Mouse (Mus musculus) ovary, adult 18-20 months (tissue): ENCODE data around the gene Zfp1.

ENCODE experiments used
- DNase-seq: peaks from one replicate; pipeline ENCODE4 v3.0.0; 2022; ENCODE audit warnings: low spot score, mixed read lengths

Gene Zfp1

DNA sequence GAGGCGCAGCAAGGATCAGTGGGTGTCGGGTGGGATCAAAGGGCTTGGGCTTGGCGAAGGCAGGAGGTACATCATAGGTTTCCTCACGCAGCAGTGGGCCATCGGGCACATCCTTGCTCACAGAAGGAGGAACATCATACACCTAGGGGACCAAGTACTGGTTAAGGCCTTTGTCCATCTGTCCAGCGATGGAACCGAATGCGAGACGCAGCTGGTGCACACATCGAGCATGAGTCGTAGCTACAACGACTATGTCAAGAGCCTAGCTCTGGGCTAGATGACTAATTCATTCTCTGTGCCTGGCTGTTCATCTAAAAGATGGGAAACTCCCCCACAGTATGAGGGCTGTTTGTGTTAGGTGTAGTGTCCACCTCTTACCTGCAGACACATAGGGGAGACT is 71.1 kb downstream of the Zfp1 start:
- DNase-seq = no peak

DNA sequence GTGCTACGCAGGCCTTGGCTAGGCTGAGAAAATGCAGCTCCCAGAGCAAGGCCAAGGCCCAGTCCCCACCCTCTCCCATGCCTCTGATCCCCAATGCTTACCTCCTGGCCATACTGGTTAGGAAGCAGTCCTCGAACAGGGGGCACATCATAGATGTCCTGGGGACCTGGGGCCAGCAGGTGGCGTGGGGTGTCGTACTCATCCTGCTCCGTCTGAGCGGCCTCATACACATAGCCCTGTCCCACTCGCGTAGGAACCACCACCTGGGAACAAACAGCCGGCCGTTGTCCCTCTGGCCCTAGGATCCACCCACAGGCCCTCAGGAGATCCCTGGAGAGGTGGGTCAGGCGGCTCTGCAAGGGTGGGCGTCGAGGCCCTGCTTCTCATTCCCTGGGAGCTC is 72.3 kb downstream of the Zfp1 start:
- no peak for DNase-seq

DNA sequence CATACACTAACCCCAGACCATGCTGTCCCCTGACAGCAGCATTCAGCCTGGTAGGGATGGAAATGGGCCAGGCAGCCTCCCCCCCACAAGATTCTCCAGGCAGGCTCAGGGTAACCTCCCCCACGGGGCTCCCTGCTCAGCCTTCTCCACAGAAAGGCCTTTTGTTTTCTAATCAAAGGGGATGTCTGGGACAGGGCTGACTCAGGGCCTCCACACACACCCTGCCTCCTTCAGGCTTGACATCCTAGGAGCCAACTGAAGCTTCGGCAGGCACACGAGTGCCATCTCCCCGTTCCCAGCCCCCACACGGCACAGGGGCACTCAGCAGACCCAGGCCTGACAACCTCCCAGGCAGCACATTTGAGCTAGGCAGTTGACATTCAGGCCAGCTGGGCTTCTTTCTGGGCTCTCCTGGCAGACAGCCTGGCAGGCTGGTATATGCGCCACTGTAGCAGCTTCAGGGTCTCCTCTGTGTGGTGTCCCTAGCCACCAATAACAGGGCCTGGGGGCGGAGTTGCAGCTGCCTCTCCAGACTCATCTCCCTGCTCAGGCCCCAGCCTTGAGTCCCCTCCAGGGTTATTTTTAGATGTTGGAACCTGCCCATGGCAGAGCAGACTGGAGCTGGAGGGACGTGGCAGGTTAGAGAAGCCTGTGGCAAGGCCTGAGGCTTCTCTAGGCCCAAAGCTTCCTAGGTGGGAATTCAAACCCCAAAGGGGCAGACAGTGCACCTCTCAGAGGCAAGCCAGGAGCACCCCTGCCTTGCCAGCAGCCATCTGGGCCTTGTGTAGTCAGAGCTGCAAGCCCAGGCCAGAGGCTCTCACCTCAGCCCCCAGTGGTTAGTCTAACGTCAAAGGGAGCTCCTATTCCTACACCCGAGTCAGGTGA is 73.6 kb downstream of the Zfp1 start:
- DNase-seq = peak; percentile 84

DNA sequence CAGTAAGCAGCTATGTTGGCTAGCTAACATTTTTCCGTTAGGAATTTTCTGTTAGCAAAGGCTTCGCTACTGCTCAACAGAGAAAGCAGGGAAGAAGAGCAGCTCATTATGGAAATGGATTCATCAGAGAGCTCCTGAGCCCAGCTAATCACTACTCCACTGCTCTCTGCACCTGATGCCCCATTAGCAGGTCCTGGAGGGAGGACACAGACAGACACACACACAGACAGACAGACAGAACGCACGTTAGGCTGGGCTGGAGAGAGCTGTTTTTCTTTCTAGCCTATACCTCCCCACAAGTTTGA is 74.2 kb downstream of the Zfp1 start:
- no peak for DNase-seq

DNA sequence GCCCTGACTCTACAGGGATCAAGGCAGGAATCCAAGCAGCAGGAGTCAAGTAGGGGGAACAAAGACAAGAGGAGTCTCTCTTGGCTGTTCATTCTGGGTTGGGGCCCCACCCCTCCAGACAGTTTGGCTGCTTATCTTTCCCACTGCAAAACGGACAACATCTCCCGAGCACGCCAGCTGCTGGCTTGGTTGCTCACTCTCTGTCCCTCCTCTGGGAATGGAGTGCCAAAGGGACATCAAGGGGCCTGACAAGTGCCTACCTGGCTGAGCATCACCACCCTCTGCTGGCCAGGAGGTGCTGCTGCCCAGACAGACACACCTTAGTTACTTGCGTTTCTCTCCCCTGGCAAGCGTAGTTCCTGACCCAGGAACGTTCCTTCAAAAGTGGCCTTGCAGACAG is 74.7 kb downstream of the Zfp1 start:
- DNase-seq = peak; percentile 63

DNA sequence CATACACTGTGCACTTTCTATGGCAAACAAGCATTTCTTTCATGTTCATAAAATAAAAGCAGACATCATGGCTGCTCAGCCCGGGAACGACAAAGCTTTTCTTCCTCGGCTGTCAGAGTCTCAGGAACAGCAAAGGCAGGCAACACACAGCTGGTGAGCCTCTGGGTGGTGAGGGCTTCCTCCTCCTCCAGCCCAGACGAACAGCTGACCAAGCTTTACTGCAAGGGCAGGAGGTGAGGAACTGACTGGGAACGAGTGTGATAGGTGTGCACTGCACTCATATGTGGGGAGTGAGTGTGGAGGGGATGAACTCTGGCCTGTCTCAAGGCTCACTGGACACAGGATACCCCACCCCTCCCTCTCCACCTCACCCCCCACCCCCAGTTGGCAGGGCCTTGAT is 75.7 kb downstream of the Zfp1 start:
- DNase-seq = no peak

DNA sequence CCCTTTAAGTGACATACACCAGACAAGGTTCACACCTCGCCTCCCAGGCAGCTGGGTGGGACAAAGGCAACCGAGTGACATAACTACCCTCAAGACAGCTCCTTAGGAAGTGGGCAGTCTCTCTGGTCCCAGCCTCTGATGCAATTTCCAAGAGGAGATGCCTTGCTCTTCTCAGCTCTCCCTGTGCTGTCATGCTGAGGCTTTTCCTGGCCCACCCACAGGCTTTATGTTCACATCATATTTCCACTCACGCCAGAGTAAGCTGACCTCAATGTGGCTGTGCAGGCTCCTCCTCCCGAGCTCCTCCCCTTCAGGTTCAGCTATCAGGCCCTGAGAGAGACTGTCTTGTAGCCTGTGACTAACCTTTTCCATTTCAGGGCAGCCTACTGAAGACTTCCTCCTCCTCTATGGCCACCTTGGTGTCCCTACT is 76.9 kb downstream of the Zfp1 start:
- no peak for DNase-seq
